Mouse (Mus musculus): Measurements from ENCODE around the gene Mical3.

DNA sequence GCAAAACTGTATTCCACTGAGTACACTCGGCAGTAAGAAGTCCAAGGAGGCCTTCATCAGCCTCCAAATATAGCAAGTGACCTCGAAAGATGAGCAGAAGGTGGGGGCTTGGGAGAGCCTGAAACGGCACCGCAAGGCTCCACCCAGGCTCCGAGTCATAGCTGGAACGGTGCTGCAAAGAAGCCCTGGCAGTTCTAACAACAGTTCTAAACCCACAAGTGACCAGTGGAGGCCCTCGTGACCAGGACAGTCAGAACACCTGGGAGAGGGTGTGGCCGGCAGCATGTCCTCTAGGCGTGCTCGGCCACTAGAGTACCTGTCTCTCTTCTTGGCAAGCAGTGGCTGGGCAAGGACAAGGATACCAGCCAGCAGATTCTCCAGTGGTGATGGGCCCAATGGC lies 27.9 kb downstream of the Mical3 start:
- TF ChIP-seq ZC3H11A (IDR thresholded peaks at IDR 0.05; ENCODE audit: borderline replicate concordance, low read depth, low read length), result no peak
- no peak for TF ChIP-seq ZNF384 (IDR thresholded peaks at IDR 0.05; ENCODE audit: low read depth, low read length)

Data from ES-E14 (cell line).